Mouse (Mus musculus) lung, postnatal 14 days (tissue): ENCODE results near the gene Slc24a4.
"Not testable (repeated sequence)": the region's sequence is repeated elsewhere in the genome, so short reads cannot be mapped to it uniquely, and the experiment has no call there.

Experiments
- DNase-seq: peaks from one replicate; pipeline ENCODE4 v3.0.0; 2021

The Slc24a4 gene

DNA sequence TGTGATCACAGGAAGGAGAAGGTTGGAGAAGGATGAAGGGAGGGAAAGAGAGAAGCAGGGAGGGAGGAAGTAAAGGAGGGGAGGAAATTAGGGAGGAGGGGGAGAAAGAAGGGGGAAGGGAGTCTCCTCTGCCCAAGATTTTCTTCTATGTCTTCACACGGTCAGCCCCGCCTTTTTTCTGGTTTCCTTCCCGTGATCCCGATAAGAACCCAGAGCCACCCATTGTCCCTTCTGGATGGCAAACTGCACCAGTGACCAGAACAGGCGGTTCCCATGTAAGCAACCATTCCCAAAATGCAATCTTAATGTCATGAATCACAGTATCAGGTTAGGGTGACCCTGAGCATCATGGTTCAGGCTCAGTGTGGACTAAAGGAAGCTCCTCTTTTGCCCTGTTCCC lies 38.8 kb downstream of the Slc24a4 start:
- peak; percentile 55 for DNase-seq

GRCm38 (mm10) chr12:102172746-102173145 lies 44.2 kb downstream of the Slc24a4 start:
- no peak for DNase-seq

- DNase-seq = no peak
Observed at GRCm38 (mm10) chr12:102173345-102173744, 44.8 kb downstream of the Slc24a4 start.

- DNase-seq = peak; percentile 39
Observed at GRCm38 (mm10) chr12:102180371-102181074, 52.0 kb downstream of the Slc24a4 start.

GRCm38 (mm10) chr12:102181799-102182357 lies 53.3 kb downstream of the Slc24a4 start:
- peak; percentile 89 for DNase-seq

GRCm38 (mm10) chr12:102182621-102183020 lies 54.1 kb downstream of the Slc24a4 start:
- no peak for DNase-seq

- DNase-seq = no peak
Observed at GRCm38 (mm10) chr12:102183201-102183600, 54.7 kb downstream of the Slc24a4 start.

- no peak for DNase-seq
Observed at GRCm38 (mm10) chr12:102190820-102191219, 62.3 kb downstream of the Slc24a4 start.

DNA sequence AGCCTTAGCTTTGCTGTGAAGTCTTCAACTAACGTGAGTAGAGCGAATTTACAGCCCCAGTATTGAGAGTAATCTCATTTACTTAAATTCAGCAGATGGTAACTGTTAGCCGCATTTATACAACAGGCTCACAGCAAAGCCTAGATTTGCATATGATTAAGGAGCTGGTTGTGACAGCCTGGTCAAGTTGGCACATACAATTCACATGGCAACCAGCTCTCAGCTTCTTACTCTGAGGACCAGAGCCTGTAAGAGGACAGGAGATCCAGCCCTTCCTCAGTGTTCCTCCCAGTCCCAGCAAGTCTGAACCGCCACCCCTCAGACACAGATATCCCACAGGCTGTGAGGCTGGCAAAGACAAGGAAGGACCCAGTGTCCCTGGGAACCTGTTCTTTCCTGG lies 73.0 kb downstream of the Slc24a4 start:
- no peak for DNase-seq

GRCm38 (mm10) chr12:102202901-102203300 lies 74.4 kb downstream of the Slc24a4 start:
- DNase-seq = peak; percentile 65

GRCm38 (mm10) chr12:102206471-102206870 lies 77.9 kb downstream of the Slc24a4 start:
- no peak for DNase-seq

- DNase-seq = no peak
Observed at GRCm38 (mm10) chr12:102207245-102207644, 78.7 kb downstream of the Slc24a4 start.

DNA sequence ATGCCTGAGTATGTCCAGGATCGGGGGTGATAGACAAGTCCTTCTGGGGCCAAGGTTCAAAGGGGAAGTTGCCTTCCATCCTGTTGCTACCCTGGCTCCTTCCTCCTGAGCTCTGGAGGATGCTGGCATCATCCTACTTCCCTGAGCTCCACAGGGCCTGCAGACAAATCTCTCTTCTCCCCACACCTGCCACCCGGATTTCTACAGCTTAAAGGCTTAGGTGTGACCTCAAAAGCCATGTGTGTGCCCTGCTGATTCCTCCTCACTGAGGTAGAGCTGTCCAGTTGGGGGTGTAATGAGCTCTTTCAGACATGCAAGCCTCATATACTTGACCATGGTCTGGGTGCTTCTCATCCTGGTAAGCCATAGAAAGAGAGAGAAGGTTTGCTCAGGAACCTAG lies 82.3 kb downstream of the Slc24a4 start:
- DNase-seq = no peak

- no peak for DNase-seq
Observed at GRCm38 (mm10) chr12:102223404-102223803, 94.9 kb downstream of the Slc24a4 start.

DNA sequence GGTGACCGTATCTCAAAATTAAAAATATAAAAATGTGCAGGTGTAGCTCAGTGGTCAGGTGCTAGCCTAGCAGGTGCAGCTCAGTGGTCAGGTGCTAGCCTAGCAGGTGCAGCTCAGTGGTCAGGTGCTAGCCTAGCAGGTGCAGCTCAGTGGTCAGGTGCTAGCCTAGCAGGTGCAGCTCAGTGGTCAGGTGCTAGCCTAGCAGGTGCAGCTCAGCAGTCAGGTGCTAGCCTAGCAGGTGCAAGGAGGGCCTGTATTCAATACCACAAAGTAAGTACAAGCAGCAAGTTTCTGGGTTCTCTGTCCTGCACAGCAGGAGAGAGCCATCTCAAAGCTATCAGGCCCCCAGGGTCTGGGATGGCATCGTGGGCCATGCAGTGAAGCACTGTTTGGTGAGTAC lies 95.6 kb downstream of the Slc24a4 start:
- not testable (repeated sequence) for DNase-seq

- DNase-seq = no peak
Observed at GRCm38 (mm10) chr12:102225165-102225564, 96.6 kb downstream of the Slc24a4 start.

GRCm38 (mm10) chr12:102235551-102235950 lies 107.0 kb downstream of the Slc24a4 start:
- DNase-seq = no peak

DNA sequence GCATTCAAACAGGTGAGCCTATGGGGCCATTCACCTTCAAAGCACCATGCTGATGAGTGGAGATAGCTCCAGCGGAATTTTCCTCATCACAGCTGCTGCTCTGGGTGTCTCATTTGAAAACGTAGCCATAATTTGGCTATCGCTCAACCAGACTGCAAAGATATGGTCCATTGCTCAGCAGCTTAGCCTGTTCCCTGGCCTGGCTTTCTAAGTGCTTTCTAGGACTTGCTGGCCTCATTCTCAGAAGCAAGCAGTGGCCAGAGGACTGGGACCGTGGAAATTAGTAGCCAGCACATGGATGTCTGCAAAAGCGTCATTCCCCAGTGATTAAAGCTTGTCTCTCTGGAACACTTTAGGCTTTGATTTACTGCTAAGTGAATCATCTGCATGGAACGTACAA lies 107.8 kb downstream of the Slc24a4 start:
- no peak for DNase-seq

DNA sequence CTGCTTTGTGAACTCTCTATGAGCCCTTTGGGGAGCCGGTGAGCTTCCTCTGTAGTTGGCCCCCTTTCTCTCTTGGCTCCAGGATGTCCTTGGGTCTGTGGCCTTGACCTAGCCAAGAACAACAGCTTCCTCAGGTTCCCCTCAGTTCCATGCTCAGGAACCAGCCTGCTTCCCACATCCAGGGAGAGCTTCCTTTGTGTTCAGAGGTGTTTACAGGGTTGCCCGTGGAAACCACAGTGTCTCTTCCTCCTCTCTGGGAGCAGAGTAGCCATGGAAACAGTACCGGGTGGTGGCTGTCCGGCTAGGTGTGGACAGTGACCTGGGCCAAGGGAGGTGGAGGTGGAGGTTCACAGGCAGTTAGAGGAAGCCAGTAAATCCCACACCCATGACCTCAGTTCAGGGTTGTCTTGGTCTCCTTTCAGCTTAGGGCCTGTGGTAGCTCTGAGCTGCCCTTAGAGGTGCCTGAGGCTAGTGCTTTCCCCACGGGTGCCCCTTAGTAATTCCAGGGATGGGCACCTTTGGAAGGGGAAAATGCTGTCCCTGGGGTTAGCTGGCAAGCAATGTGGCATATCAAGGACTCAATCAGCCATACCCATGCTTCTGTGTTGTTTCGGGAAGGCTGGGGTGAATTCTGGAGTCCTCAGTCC lies 113.7 kb downstream of the Slc24a4 start:
- no peak for DNase-seq

GRCm38 (mm10) chr12:102243915-102244314 lies 115.4 kb downstream of the Slc24a4 start:
- no peak for DNase-seq

DNA sequence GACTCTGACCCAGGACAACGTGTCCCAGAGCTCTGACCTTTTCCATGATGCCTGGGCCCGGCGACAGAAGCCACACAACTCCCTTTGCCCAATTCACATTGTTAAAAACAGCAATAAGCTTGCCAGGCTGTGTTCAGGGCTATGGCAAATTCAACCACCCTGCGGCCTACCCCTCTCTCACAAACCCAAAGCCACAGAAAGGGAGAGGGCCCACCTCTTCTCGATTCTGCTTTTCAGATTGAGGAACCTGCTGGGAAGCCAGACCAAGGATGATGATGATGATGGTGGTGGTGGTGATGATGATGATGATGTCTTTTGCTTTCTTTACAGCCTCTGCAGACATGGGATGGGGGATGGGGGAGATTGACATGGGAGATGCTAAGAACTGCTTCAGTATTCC lies 117.7 kb downstream of the Slc24a4 start:
- no peak for DNase-seq

DNA sequence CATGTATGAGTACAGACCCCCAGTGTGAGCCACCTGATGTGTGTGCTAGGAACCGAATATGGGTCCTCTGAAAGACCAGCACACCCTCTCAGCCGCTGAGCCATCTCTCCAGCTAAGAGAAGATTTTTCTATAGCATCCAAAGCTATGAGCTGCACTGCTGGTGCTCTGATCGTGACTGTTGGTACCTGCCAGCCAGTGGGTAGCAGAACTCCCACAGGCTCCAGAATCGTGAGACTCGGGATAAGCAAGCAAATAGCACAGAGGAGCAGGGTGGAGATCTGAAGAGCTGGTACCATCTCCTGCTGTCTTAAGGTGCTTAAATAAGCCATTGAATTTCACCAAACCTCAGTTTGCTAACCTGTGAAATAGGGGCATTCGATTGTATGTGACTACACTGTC lies 119.6 kb downstream of the Slc24a4 start:
- DNase-seq = no peak

- DNase-seq = no peak
Observed at GRCm38 (mm10) chr12:102250316-102250715, 121.8 kb downstream of the Slc24a4 start.

GRCm38 (mm10) chr12:102251070-102251469 lies 122.5 kb downstream of the Slc24a4 start:
- DNase-seq = no peak
